Mouse (Mus musculus) E14TG2a.4 (cell line): ENCODE measurements at regions not wholly inside any gene's neighbourhood (a gene's known extent, or its start where the extent isn't known, plus 50 kb on each side); places are given as distances from the start of the nearest gene placed in this dataset.

Source experiments
- CTCF ChIP-seq: conservative IDR thresholded peaks from 2 replicates; pipeline ENCODE4 v1.5.1; 2014; ENCODE audit warnings: low read length
- POU5F1 ChIP-seq: IDR thresholded peaks from 2 replicates; pipeline ENCODE4 v1.6.1; 2014; ENCODE audit warnings: low read length, borderline replicate concordance

- TF ChIP-seq CTCF (no peak), POU5F1 (no peak)
Measured at GRCm38 (mm10) chr11:71937108-71937507, 100.2 kb downstream of the Aipl1 start.
